Mouse (Mus musculus): ENCODE data around the gene Fbxo27.

DNA sequence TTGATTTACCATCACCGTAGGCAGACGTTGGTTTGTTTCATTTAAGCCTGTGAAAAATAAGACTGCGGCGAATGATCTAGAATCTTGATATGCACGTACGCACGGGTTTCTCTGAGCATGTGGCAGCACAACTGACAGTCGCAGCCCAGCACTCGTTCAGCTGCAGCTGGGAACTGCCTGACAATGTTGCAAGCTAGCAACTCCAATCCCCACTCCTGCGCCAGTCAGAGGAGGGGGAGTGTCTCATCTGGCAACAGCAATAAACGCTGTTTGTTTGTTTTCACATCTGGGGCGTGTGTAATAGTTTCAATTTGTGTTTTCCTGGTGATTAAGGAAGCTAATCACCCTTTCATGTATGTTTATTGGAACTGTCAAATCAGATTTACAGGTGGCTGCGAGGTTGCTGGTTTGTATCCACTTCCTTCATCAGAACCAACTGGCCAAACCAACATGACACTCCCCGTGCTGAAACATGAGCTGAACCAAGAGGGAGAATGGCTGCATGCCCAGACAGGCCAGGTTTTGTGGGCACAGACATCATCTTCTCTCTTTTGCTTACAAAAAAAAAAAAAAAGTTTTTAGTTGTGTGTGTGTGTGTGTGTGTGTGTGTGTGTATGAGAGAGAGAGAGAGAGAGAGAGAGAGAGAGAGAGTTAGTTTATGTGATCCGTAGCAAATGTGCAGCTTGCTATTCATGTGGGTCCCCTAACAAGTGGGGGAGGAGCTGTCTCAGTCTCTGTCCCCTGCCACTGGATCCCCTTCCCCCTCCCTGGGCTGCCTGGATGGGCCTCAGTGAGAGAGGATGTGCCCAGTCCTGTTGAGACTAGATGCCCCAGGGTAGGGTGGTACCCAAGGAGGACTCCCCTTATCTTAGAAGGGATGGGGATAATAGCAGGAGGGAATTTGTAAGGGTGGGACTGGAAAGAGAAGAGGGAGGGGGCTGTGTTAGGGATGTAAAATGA lies 26.7 kb upstream of the Fbxo27 start:
- TF ChIP-seq CTCF (IDR thresholded peaks at IDR 0.05; ENCODE audit: borderline replicate concordance, insufficient read depth, low read length) (no peak), POLR2A (IDR thresholded peaks at IDR 0.05; ENCODE audit: low read depth, low read length) (no peak)
